Mouse (Mus musculus): ENCODE results near the gene Tle6. TPM values are rescaled to one million over a fixed set of nuclear protein-coding genes. Genes with fewer than 3 reads are reported as not detected.
A peak's percentile ranks its signal among the peaks of the same experiment; 100 is the strongest.

The Tle6 gene
- total RNA-seq, 2 experiments from 2014 or later: 10.3 to 12.9 TPM

DNA sequence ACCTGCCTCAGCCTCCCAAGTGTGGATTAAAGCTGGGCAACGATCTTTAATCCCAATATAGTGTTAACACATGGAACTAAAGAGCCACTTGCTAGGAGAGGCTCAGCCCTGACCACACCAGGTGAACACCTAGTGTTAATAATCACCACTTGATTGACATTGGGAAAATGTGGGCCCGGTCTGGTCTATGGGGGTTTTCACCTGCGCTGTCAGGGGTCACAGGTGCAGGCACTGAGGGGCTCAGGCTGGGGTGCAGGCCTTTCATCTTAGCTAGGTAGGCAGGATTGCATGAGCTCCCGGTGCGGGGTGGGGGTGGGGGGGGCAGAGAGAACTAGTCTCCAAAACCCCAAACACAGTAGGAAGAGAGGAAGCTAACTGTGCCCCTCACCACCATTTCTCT lies 1.2 kb downstream of the Tle6 start:
- no peak for TF ChIP-seq CTCF (IDR thresholded peaks at IDR 0.05)
- no peak for DNase-seq (ENCODE audit: extremely low spot score in 1 of 2, low spot score in 2 of 2)

DNA sequence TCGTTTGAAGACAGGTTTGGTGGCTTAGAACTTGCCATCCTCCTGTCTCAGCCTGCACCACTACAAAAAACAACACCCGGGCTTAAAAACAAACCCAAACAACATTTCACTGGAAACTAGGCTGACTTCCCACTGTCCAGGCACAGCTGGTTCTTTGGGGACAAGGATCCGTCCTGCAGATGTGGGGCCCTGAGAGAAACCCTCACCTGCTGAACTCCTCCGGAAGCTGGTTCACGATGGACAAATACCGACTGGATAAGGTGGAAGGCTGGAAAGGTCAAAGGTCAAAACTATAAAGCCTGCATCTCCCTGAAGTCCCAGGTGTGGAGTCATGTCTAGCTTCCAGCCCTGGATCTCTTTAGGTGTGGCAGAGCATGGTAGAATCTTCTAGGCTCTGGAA lies 2.0 kb downstream of the Tle6 start:
- no peak for TF ChIP-seq CTCF (IDR thresholded peaks at IDR 0.05)
- intact Hi-C loops (cut with DNase I): no loop called here
- H3K4me3 ChIP-seq: no peak overlapping the region
- no peak for DNase-seq (ENCODE audit: extremely low spot score in 1 of 2, low spot score in 2 of 2)
- H3K27ac ChIP-seq: no peak overlapping the region

More for the DNA sequence above, 1.2 kb downstream of the Tle6 start:
- H3K4me3 ChIP-seq: no peak overlapping the region
- H3K27ac ChIP-seq: no peak overlapping the region
- intact Hi-C loops (cut with DNase I): loop anchor here (1.0 kb wide), 1 partner anchor 28 kb away; no protein-coding TSS in a partner anchor

DNA sequence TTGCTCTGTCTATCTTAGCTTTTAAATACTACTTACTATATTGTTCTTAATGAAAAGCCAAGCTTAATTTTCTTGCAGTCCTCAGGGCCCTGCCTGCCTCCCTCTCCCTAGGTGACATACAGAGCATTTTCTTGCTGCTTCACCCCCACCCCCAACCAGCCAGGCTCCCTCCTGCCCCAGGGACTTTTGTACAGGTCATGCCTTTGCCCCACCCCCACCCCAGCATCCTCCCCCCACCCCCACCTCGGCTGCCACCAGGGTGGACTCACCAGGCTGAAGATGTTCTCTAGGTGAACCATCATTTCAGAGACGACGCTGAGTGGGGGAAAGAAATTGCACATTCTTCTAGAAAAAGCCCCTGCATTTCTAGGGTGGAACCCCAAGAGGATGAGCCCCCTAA lies 2.5 kb downstream of the Tle6 start:
- DNase-seq (ENCODE audit: extremely low spot score in 1 of 2, low spot score in 2 of 2): no peak
- Histone ChIP-seq H3K4me3 (no peak overlapping the region), H3K27ac (no peak overlapping the region)
- intact Hi-C loops (cut with DNase I): no loop called here
- TF ChIP-seq CTCF (IDR thresholded peaks at IDR 0.05): no peak

DNA sequence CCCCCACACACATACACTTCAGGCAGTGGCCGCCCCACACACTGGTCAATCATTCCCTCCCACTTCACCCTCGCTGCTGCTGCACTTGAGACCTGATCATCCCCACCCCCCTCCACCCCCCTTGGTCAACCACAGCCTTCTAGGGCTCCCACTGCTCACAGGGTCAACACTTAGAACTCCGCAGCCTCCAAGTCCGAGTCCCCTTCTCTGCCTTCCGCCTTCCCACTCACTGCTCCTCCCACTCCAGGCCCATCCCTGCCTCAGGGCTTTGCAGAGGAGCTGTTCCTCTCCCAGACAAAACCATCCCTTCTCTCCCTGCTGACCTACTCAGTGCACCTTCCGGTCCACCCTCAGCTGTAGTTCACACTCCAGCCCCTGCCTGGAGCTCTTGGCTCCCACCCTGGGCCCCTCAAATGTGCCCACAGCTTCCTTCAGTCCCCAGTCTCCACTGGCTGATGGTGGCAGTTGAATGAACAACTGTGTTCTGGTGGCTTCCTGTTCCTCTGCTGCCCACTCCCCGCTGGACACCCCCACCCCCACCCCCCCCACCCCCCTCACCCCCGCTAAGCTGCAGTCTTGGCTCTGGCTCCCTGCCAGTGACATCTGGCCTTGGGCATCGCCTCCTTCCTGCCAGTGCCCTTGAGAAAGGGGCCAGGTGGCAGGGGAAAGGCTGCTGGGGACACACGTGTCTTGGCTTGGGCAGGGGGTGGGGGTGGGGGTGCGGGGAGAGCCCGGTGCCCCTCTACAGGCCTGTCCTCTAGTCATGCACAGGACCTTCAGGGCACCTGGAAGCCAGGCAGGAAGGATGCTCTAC lies 3.5 kb downstream of the Tle6 start:
- TF ChIP-seq CTCF (IDR thresholded peaks at IDR 0.05): no peak
- peak overlapping the region; percentile 14 for H3K4me3 ChIP-seq
- peak in 1 of 2 experiments; percentile 50 for DNase-seq (ENCODE audit: extremely low spot score in 1 of 2, low spot score in 2 of 2)
- intact Hi-C loops (cut with DNase I): loop anchor here (2.0 kb wide), 1 partner anchor 23 kb away; the partner anchor contains the start of gene Tle2
- H3K27ac ChIP-seq: peak overlapping the region; percentile 74; the same call in 1 of the 2 replicates

DNA sequence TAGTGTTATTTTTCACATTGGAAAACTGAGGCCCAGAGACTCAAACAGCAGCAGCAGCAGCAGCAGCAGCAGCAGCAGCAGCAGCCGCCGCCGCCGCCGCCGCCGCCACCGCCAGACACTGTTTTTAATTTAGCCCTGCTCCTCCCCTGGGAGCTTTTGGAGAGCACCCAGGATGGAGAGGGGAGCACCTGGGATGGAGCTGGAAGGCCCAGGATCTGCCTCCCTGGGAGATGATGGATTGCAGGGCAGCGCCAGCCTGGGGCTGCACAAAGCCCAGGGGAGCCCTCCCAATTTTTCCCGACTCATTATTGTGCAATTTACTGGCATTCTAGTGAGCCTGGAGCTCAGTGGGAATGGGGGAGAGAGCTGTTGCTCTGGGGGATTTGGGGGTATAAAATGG lies 4.3 kb downstream of the Tle6 start:
- intact Hi-C loops (cut with DNase I): loop anchor here (2.0 kb wide), 1 partner anchor 22 kb away; the partner anchor contains the start of gene Tle2

DNA sequence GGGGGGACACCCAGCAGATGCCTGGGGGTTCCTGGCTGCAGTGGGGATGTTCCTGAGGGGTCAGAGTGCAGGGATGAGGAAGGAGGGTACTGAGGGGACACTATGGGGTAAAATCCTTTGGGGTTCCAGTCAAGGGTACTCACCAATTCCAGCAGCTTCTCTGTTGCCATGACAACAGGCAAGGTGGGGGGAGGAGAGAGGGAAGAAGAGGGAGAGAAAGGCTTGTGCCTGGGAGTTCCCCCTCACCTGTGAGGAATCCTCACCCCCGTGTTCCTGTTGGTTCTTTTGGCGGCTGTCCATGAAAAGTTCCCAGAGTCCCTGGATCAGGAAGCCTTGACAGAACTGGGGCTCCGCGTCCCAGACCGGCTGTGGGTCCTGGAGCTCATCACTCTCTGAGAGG lies 5.3 kb downstream of the Tle6 start:
- Histone ChIP-seq H3K4me3 (no peak overlapping the region), H3K27ac (no peak overlapping the region; the same call in 1 of the 2 replicates)
- TF ChIP-seq CTCF (IDR thresholded peaks at IDR 0.05): no peak
- no peak for DNase-seq (ENCODE audit: extremely low spot score in 1 of 2, low spot score in 2 of 2)
- intact Hi-C loops (cut with DNase I): no loop called here

More for the DNA sequence above, 4.3 kb downstream of the Tle6 start:
- no peak for TF ChIP-seq CTCF (IDR thresholded peaks at IDR 0.05)
- H3K27ac ChIP-seq: peak overlapping the region; percentile 74
- DNase-seq (ENCODE audit: extremely low spot score in 1 of 2, low spot score in 2 of 2): no peak
- peak overlapping the region; percentile 14 for H3K4me3 ChIP-seq

DNA sequence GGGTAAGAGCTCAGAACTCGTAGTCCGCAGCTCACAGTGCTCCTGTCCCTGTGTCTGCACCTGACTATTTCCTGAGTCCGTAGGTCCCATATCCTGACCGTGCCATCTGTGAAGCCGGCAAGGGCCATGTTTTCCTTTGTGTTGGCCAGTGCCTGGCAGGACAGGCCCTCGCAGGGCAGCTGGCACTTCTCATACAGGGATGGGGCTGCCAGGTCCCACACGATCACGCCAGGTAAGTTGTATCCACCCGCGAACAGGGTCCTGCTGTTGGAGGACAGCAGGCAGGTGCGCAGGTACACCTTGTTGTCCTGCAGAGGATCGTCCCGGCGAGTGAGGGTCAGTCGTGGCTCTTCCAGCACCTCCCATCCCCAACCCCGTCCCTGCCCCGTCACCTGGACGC lies 6.9 kb downstream of the Tle6 start:
- intact Hi-C loops (cut with DNase I): no loop called here
- Histone ChIP-seq H3K27ac (no peak overlapping the region), H3K4me3 (no peak overlapping the region)
- no peak for DNase-seq (ENCODE audit: extremely low spot score in 1 of 2, low spot score in 2 of 2)
- no peak for TF ChIP-seq CTCF (IDR thresholded peaks at IDR 0.05)

DNA sequence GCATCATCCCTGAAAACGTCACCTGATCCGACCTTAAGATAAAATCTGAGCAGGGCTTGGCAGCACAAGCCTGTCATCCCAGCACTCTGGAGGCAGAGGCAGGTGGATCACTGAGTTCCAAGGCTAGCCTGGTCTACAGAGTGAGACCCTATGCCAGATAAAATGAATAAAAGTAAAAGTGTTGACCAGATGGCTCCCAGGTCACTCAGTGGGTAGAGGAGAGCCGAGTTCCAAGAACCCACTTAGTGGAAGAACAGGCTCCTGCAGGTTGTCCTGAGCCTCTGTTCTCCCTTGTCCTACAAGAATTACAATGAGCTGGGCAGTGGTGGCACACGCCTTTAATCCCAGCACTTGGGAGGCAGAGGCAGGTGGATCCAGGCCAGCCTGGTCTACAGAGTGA lies 7.7 kb downstream of the Tle6 start:
- H3K27ac ChIP-seq: no peak overlapping the region
- intact Hi-C loops (cut with DNase I): no loop called here
- no peak for TF ChIP-seq CTCF (IDR thresholded peaks at IDR 0.05)
- H3K4me3 ChIP-seq: no peak overlapping the region
- no peak for DNase-seq (ENCODE audit: extremely low spot score in 1 of 2, low spot score in 2 of 2)

DNA sequence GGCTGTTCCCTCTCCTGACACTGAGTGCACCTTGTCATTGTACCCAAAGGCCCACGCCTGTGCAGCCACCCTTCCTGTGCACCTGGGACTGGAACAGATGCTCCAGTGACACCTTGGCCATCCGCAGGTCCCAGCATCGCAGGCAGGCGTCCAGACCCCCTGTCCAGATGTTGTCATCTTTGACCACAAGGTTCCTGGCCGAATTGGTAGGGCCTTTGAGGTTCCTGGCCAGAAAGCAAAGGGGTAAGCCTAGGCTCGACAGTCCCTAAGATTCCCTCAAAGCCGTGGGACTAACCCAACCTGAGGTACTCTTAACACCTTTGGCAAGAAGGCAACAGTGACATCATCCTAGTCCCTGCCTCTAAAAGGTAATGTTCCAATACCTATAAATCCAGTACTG lies 8.2 kb downstream of the Tle6 start:
- H3K4me3 ChIP-seq: no peak overlapping the region
- no peak overlapping the region for H3K27ac ChIP-seq
- intact Hi-C loops (cut with DNase I): no loop called here
- no peak for DNase-seq (ENCODE audit: extremely low spot score in 1 of 2, low spot score in 2 of 2)
- no peak for TF ChIP-seq CTCF (IDR thresholded peaks at IDR 0.05)

DNA sequence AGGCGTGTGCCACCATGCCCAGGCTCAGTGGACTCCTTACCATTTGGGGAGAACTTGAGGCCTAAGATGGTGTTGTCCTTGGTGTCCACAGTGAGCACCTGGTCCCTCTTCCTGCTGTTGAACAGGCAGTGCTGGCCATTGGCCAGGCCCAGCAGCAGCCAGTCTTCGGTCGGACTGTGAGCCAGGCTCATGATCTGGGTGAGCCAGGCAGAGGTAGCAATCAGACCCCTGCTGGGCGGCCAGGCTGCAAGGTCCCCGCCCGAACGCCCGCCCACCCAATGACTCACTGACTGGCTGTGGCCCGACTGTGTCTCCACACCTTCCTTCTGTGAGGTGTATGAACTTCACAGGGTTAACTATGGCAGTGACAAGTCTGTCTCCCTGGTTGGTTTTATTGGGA lies 9.0 kb downstream of the Tle6 start:
- TF ChIP-seq CTCF (IDR thresholded peaks at IDR 0.05): no peak
- no peak overlapping the region for H3K4me3 ChIP-seq
- H3K27ac ChIP-seq: no peak overlapping the region
- intact Hi-C loops (cut with DNase I): no loop called here
- DNase-seq (ENCODE audit: extremely low spot score in 1 of 2, low spot score in 2 of 2): no peak

DNA sequence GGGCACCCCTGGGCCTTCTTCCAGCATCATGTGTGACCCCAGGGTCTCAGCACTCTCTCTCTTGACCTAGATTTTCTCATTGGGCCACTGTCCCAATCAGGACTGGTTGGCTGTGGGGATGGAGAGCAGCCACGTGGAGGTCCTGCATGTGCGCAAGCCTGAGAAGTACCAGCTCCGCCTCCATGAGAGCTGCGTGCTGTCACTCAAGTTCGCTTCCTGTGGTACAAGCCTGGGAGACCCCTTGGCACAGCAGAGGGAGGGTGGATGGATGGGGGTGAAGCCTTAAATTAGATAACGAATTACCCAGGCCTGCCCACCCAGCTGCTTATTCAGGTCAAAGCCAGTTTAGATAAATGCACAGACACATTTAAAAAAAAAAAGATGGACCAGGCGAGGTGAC lies 12.1 kb downstream of the Tle6 start:
- TF ChIP-seq CTCF (IDR thresholded peaks at IDR 0.05): no peak
- intact Hi-C loops (cut with DNase I): no loop called here
- no peak overlapping the region for H3K4me3 ChIP-seq
- no peak overlapping the region for H3K27ac ChIP-seq
- no peak for DNase-seq (ENCODE audit: extremely low spot score in 1 of 2, low spot score in 2 of 2)

DNA sequence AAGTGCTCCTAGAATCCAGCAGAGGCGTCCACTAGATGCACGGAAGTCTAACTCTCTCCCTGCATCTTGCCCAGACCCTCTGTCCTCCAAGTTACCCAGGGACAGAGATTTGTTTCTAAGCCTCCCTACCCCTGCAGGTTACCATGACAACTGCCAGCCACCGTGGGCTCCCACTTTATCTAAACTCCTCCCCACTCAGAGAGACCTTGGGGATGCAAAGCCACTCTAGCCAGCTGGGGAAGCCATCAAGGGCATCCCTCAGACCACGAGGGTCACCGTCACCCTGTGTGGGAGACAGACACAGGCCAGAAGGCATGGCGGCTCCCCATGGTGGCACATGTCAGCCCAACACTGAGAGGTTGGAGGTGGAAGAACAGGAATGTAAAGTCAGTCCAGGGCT lies 17.5 kb downstream of the Tle6 start:
- DNase-seq (ENCODE audit: extremely low spot score in 1 of 2, low spot score in 2 of 2): no peak
- intact Hi-C loops (cut with DNase I): no loop called here
- Histone ChIP-seq H3K4me3 (no peak overlapping the region), H3K27ac (no peak overlapping the region)
- no peak for TF ChIP-seq CTCF (IDR thresholded peaks at IDR 0.05)

Data from left cerebral cortex, adult 2 months (tissue).